Mouse (Mus musculus): ENCODE results near the gene Gm16429.
"Not testable (repeated sequence)": the region's sequence is repeated elsewhere in the genome, so short reads cannot be mapped to it uniquely, and the experiment has no call there.

The Gm16429 gene

GRCm38 (mm10) chr5:93928952-93929351 lies at the start of gene Gm16429:
Gene Gm16429 (minus strand): TSS chr5:93929052.
- not testable (repeated sequence) for DNase-seq

Measured in thymus, postnatal 36 days (tissue).